ENCODE assay signal across 9 mouse cellular contexts in the genomic region with DNA sequence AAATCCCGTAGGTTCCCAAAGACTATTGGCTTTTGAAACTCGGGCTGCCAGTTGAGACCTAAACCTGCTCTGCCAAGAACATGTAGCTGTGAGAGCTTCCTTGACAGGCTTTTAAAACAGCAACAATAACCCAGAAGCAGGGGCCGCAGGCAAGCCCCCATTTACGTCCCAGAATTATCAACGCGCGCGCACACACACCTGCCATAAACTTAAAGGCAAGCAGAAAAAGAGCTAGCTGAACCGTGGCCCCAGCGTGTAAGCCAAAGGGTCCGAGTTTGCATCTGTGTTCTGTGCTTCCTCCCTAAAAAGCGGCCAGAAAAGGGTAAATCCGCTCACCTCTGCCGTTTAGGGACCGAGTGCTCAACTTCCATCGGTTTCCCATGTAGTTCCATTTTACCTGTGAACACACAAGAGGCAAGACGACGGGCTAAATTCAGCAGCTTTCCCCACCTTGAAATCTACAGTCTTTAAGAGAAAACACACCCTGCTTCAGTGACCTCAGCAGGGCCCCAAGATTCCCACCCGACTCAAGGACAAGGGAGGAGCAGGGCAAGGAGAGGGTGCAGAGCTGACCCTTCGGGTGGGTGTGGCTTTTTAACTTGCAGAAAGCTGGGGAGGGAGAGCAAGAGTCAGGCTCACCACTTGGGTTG. TPM values are rescaled to one million over a fixed set of nuclear protein-coding genes. Genes with fewer than 3 reads are reported as not detected.
DNase-seq lines count a peak whose midpoint lies in the region; ATAC-seq and TF ChIP-seq lines count a peak whose summit lies in the region.
"Had no signal": no experiment of that assay in that cellular context is flagged by ENCODE, and none has a peak within 500 bp of the region (broad histone marks: within the 10 kb centered on the region; RNA-seq: fewer than 3 reads in every experiment).

No protein-coding gene starts in this region.

- H3K4me2 ChIP-seq in heart, postnatal 0 days (ENCODE audit: low read depth, low read length) = peak overlapping the region; percentile 84
- H3K4me2 ChIP-seq in hindbrain, postnatal 0 days (ENCODE audit: low read depth, low read length) = peak overlapping the region; percentile 92
- H3K4me2 ChIP-seq in midbrain, embryonic 15.5 days = peak overlapping the region; percentile 90

- no peak for TF ChIP-seq EP300 in heart, postnatal 0 days (IDR thresholded peaks at IDR 0.05; ENCODE audit: low read depth)

- H3K27ac ChIP-seq in heart, postnatal 0 days (ENCODE audit: low read depth) = peak overlapping the region; percentile 94; the same call in 1 of the 2 replicates
- no peak overlapping the region for H3K27ac ChIP-seq in hindbrain, postnatal 0 days
- peak overlapping the region; percentile 93; the same call in 1 of the 2 replicates for H3K27ac ChIP-seq in midbrain, embryonic 15.5 days
- no peak overlapping the region for H3K27ac ChIP-seq in layer of hippocampus, adult 2 months

- peaks cover 35% of the 10 kb centered on the region for H3K4me1 ChIP-seq in heart, postnatal 0 days (ENCODE audit: control insufficient read depth, insufficient read depth)
- H3K4me1 ChIP-seq in hindbrain, postnatal 0 days (ENCODE audit: insufficient read depth, low read length) = peaks cover 12% of the 10 kb centered on the region
- peaks cover 49% of the 10 kb centered on the region for H3K4me1 ChIP-seq in midbrain, embryonic 15.5 days

- TF ChIP-seq POLR2A in brain, embryonic 14.5 days (IDR thresholded peaks at IDR 0.05; ENCODE audit: borderline replicate concordance, extremely low read depth, insufficient read depth, insufficient read length, poor library complexity, severe bottlenecking) = no peak

- H3K27me3 ChIP-seq in heart, postnatal 0 days (ENCODE audit: control insufficient read depth, insufficient read depth, low read length) = no peaks in the 10 kb centered on the region
- no peaks in the 10 kb centered on the region for H3K27me3 ChIP-seq in hindbrain, postnatal 0 days (ENCODE audit: insufficient read depth, low read length)
- H3K27me3 ChIP-seq in midbrain, embryonic 15.5 days (replicated peaks) = no peaks in the 10 kb centered on the region

- no peak for TF ChIP-seq CTCF in heart, postnatal 0 days (IDR thresholded peaks at IDR 0.05; ENCODE audit: low read depth)
- TF ChIP-seq CTCF in brain, embryonic 14.5 days (IDR thresholded peaks at IDR 0.05; ENCODE audit: borderline replicate concordance, extremely low read depth, insufficient read depth, insufficient read length) = no peak
- TF ChIP-seq CTCF in hindbrain, postnatal 0 days (IDR thresholded peaks at IDR 0.05; ENCODE audit: low read depth) = no peak
- no peak for TF ChIP-seq CTCF in layer of hippocampus, adult 2 months (conservative IDR thresholded peaks at IDR 0.05)

- no peaks in the 10 kb centered on the region for H3K9me3 ChIP-seq in heart, postnatal 0 days (replicated peaks; ENCODE audit: control insufficient read depth, low read length)
- no peaks in the 10 kb centered on the region for H3K9me3 ChIP-seq in hindbrain, postnatal 0 days (ENCODE audit: low read length)
- no peaks in the 10 kb centered on the region for H3K9me3 ChIP-seq in midbrain, embryonic 15.5 days

- DNase-seq in heart, postnatal 0 days (ENCODE audit: low spot score) = no peak
- DNase-seq in heart, adult 9 months (ENCODE audit: low spot score in 2 of 2) = no peak
- DNase-seq in brain, embryonic 14.5 days (ENCODE audit: low read depth) = peak; percentile 49
- DNase-seq in hindbrain, postnatal 0 days (ENCODE audit: low spot score) = no peak
- no peak for DNase-seq in adrenal gland, postnatal 36 days
- no peak for DNase-seq in left cerebral cortex, postnatal 36 days (ENCODE audit: low spot score in 2 of 2)
- no peak for DNase-seq in layer of hippocampus, adult 2 months (ENCODE audit: low spot score in 2 of 2)

- H3K36me3 ChIP-seq in heart, postnatal 0 days (replicated peaks; ENCODE audit: control insufficient read depth, insufficient read depth, low read length) = no peaks in the 10 kb centered on the region
- no peaks in the 10 kb centered on the region for H3K36me3 ChIP-seq in hindbrain, postnatal 0 days (ENCODE audit: insufficient read depth, low read length)
- H3K36me3 ChIP-seq in midbrain, embryonic 15.5 days (replicated peaks) = no peaks in the 10 kb centered on the region

- ATAC-seq in heart, postnatal 0 days (ENCODE audit: insufficient read depth, low read depth) = no peak
- no peak for ATAC-seq in hindbrain, postnatal 0 days
- ATAC-seq in midbrain, embryonic 15.5 days (replicated peaks) = no peak

- peak overlapping the region; percentile 88 for H3K9ac ChIP-seq in heart, postnatal 0 days (replicated peaks; ENCODE audit: low read depth, low read length)
- peak overlapping the region; percentile 75; the same call in 1 of the 2 replicates for H3K9ac ChIP-seq in hindbrain, postnatal 0 days (replicated peaks; ENCODE audit: low read length)
- peak overlapping the region; percentile 80 for H3K9ac ChIP-seq in midbrain, embryonic 15.5 days

- 10% methylated on average over 20 of the region's 20 CpGs for WGBS in heart, postnatal 0 days
- 5% methylated on average over 20 of the region's 20 CpGs for WGBS in hindbrain, postnatal 0 days
- 2% methylated on average over 20 of the region's 20 CpGs for WGBS in midbrain, embryonic 15.5 days

- peak overlapping the region; percentile 66 for H3K4me3 ChIP-seq in heart, postnatal 0 days (ENCODE audit: low read depth, low read length)
- H3K4me3 ChIP-seq in hindbrain, postnatal 0 days (ENCODE audit: low read length) = peak overlapping the region; percentile 76
- peak overlapping the region; percentile 79 for H3K4me3 ChIP-seq in midbrain, embryonic 15.5 days
- H3K4me3 ChIP-seq in layer of hippocampus, adult 2 months = no peak overlapping the region
- H3K4me3 ChIP-seq: myocyte had no signal

- intact Hi-C loops in left cerebral cortex, postnatal 36 days (cut with DNase I) = no loop called here

RNA-seq across cellular contexts. Expression of a gene that starts 1.7 kb away (rescaled TPM):
- total RNA-seq in heart, postnatal 0 days (2014; rRNA removed; ENCODE audit: low replicate concordance) = 9.4 and 21.5 TPM in 2 replicates
- 19.0 and 21.0 TPM in 2 replicates for polyA plus RNA-seq in heart, postnatal 0 days (2015; fragmentation: Nextera tagmentation; extraction: Ambion mirVana)
- polyA plus RNA-seq in brain, embryonic 14.5 days (2012; rRNA removed) = 22.0 and 22.6 TPM in 2 replicates
- total RNA-seq in hindbrain, postnatal 0 days (2014; rRNA removed) = 8.9 and 13.3 TPM in 2 replicates
- polyA plus RNA-seq in hindbrain, postnatal 0 days (2015; fragmentation: Nextera tagmentation; extraction: Ambion mirVana) = 16.1 and 16.6 TPM in 2 replicates
- polyA plus RNA-seq in midbrain, embryonic 15.5 days (2015; fragmentation: Nextera tagmentation; extraction: Ambion mirVana) = 25.2 and 26.9 TPM in 2 replicates
- total RNA-seq in adrenal gland, postnatal 36 days (2021) = under 1 TPM; 0.56 to 0.69 TPM
- total RNA-seq in left cerebral cortex, postnatal 36 days (2021) = under 1 TPM in 1 of 2 experiments, not detected in 1; 0.07 TPM
- not detected for total RNA-seq in layer of hippocampus, adult 2 months (2021)

RNA-seq across cellular contexts. Expression of a gene that starts 50.8 kb away (rescaled TPM):
- 33.6 and 41.8 TPM in 2 replicates for total RNA-seq in heart, postnatal 0 days (2014; rRNA removed; ENCODE audit: low replicate concordance)
- 26.0 and 32.5 TPM in 2 replicates for polyA plus RNA-seq in heart, postnatal 0 days (2015; fragmentation: Nextera tagmentation; extraction: Ambion mirVana)
- polyA plus RNA-seq in brain, embryonic 14.5 days (2012; rRNA removed) = 199 and 246 TPM in 2 replicates
- 54.3 and 60.9 TPM in 2 replicates for total RNA-seq in hindbrain, postnatal 0 days (2014; rRNA removed)
- 43.0 and 44.6 TPM in 2 replicates for polyA plus RNA-seq in hindbrain, postnatal 0 days (2015; fragmentation: Nextera tagmentation; extraction: Ambion mirVana)
- polyA plus RNA-seq in midbrain, embryonic 15.5 days (2015; fragmentation: Nextera tagmentation; extraction: Ambion mirVana) = 123 and 128 TPM in 2 replicates
- 100 to 1,000 TPM in 1 of 2 experiments, 10 to 100 TPM in 1; 53.4 to 103 TPM for total RNA-seq in adrenal gland, postnatal 36 days (2021)
- total RNA-seq in left cerebral cortex, postnatal 36 days (2021) = 10 to 100 TPM; 51.1 to 86.5 TPM
- 10 to 100 TPM; 69.9 to 86.9 TPM for total RNA-seq in layer of hippocampus, adult 2 months (2021)

Comparison
In these comparisons a context has a peak if more than half of its experiments do, and no peak if none do; other contexts are left out.
1. H3K27ac ChIP-seq: peak in heart, postnatal 0 days (single experiment) and midbrain, embryonic 15.5 days (single experiment); none in hindbrain, postnatal 0 days (single experiment) and layer of hippocampus, adult 2 months (single experiment).
2. Peak in every context shown above with its lines, with median percentiles within 50 percentile points of each other: H3K4me2 ChIP-seq and H3K9ac ChIP-seq.